Mouse (Mus musculus) spleen, adult 2 months (tissue): ENCODE results near the gene Ube4b.

Source experiments
- CTCF ChIP-seq: fragments of 200-500 bp; IDR thresholded peaks from 2 replicates; pipeline ENCODE4 v1.5.1; 2011; ENCODE audit warnings: mild to moderate bottlenecking, inconsistent platforms; ENCODE audit not compliant: insufficient read depth, insufficient read length, insufficient replicate concordance; ENCODE audit errors: extremely low read depth
- POLR2A ChIP-seq: fragments of 200-500 bp; IDR thresholded peaks from 2 replicates; pipeline ENCODE4 v1.6.1; 2011; ENCODE audit warnings: low read depth, low read length, inconsistent platforms

GRCm38 (mm10) chr4:149305761-149306711 is 120.5 kb downstream of the Ube4b start:
- TF ChIP-seq CTCF (no peak), POLR2A (no peak)
